Mouse (Mus musculus) natural killer cell, adult 2 months (primary cell): ENCODE results near the gene Sbds.

ENCODE experiments used
- DNase-seq, 2 experiments: peaks; one replicate each; pipeline ENCODE4 v3.0.0; 2022; ENCODE audit warnings: low spot score in 2 of 2

The Sbds gene

GRCm38 (mm10) chr5:130200233-130201029, 54.9 kb downstream of the Sbds start:
- no peak for DNase-seq

- DNase-seq, result no peak
Measured at GRCm38 (mm10) chr5:130197981-130198380, 57.3 kb downstream of the Sbds start.

GRCm38 (mm10) chr5:130197454-130197853, 57.9 kb downstream of the Sbds start:
- DNase-seq, result no peak

- DNase-seq, result no peak
Measured at GRCm38 (mm10) chr5:130196307-130196706, 59.0 kb downstream of the Sbds start.
